ENCODE assay signal across 8 mouse cellular contexts in genomic region chr15:98867321-98867720, GRCm38 (mm10). TPM values are rescaled to one million over a fixed set of nuclear protein-coding genes. Genes with fewer than 3 reads are reported as not detected.
A peak's percentile ranks its signal among the peaks of the same experiment; 100 is the strongest.
DNase-seq lines count a peak whose midpoint lies in the region; ATAC-seq and TF ChIP-seq lines count a peak whose summit lies in the region.

No protein-coding gene starts in this region.

- intact Hi-C loops in heart, postnatal 25 days (cut with DNase I): loop anchor here (2.0 kb wide), 1 partner anchor 33 kb away; no protein-coding TSS in a partner anchor
- intact Hi-C loops in heart, adult 2 months (cut with DNase I): no loop called here

- no peak for TF ChIP-seq POLR2A in brain, embryonic 14.5 days (IDR thresholded peaks at IDR 0.05; ENCODE audit: borderline replicate concordance, extremely low read depth, insufficient read depth, insufficient read length, poor library complexity, severe bottlenecking)
- no peak for TF ChIP-seq POLR2A in heart, adult 2 months (IDR thresholded peaks at IDR 0.05; ENCODE audit: insufficient read depth, low read depth, low read length)
- TF ChIP-seq POLR2A in kidney, adult 2 months (IDR thresholded peaks at IDR 0.05; ENCODE audit: low read depth, low read length): no peak

- no peaks in the 10 kb centered on the region for H3K27me3 ChIP-seq in heart, adult 2 months (ENCODE audit: control insufficient read depth, insufficient read depth, low read length)
- no peaks in the 10 kb centered on the region for H3K27me3 ChIP-seq in kidney, adult 2 months (replicated peaks; ENCODE audit: control insufficient read depth, insufficient read depth, low read length)
- no peaks in the 10 kb centered on the region for H3K27me3 ChIP-seq in liver, embryonic 13.5 days

- no peak for TF ChIP-seq CTCF in brain, embryonic 14.5 days (IDR thresholded peaks at IDR 0.05; ENCODE audit: borderline replicate concordance, extremely low read depth, insufficient read depth, insufficient read length)
- no peak for TF ChIP-seq CTCF in heart, adult 2 months (IDR thresholded peaks at IDR 0.05)
- no peak for TF ChIP-seq CTCF in kidney, adult 2 months (conservative IDR thresholded peaks at IDR 0.05; ENCODE audit: insufficient read depth, insufficient read length, low read depth, low read length)

- H3K4me3 ChIP-seq in heart, adult 2 months: peak overlapping the region; percentile 11; the same call in 1 of the 2 replicates
- no peak overlapping the region for H3K4me3 ChIP-seq in kidney, adult 2 months (ENCODE audit: insufficient read depth, low read depth, low read length)
- H3K4me3 ChIP-seq in liver, embryonic 13.5 days (replicated peaks): peak overlapping the region; percentile 99

- no peaks in the 10 kb centered on the region; the same call in 1 of the 2 replicates for H3K36me3 ChIP-seq in heart, adult 2 months (ENCODE audit: control insufficient read depth, insufficient read depth, low read length)
- peaks cover 8% of the 10 kb centered on the region for H3K36me3 ChIP-seq in kidney, adult 2 months (ENCODE audit: control insufficient read depth, insufficient read depth, low read length)
- peaks cover 49% of the 10 kb centered on the region for H3K36me3 ChIP-seq in liver, embryonic 13.5 days

- peak overlapping the region; percentile 86 for H3K4me2 ChIP-seq in liver, embryonic 13.5 days

- peaks cover 14% of the 10 kb centered on the region for H3K4me1 ChIP-seq in heart, adult 2 months (ENCODE audit: control insufficient read depth, insufficient read depth, low read length)
- H3K4me1 ChIP-seq in kidney, adult 2 months (ENCODE audit: control insufficient read depth, insufficient read depth, low read length): peaks cover 23% of the 10 kb centered on the region
- peaks cover 47% of the 10 kb centered on the region for H3K4me1 ChIP-seq in liver, embryonic 13.5 days (replicated peaks)

- DNase-seq in heart, adult 11 months: peak; percentile 98
- DNase-seq in heart, postnatal 25 days (ENCODE audit: low spot score): no peak
- peak; percentile 77 for DNase-seq in brain, embryonic 14.5 days (ENCODE audit: low read depth)
- DNase-seq in heart, adult 2 months: peak; percentile 47 to 76
- DNase-seq in kidney, adult 2 months: peak; percentile 72
- DNase-seq in liver, embryonic 13.5 days: no peak
- peak; percentile 52 to 69 for DNase-seq in natural killer cell, adult 2 months (ENCODE audit: low spot score in 2 of 2)
- DNase-seq in thymus, postnatal 14 days: peak; percentile 75

- no peak overlapping the region for H3K9ac ChIP-seq in heart, adult 2 months (ENCODE audit: low read depth, low read length)
- peak overlapping the region; percentile 99; the same call in 1 of the 2 replicates for H3K9ac ChIP-seq in liver, embryonic 13.5 days

- ATAC-seq in liver, embryonic 13.5 days (ENCODE audit: low read depth): no peak

- TF ChIP-seq EP300 in heart, adult 2 months (IDR thresholded peaks at IDR 0.05; ENCODE audit: insufficient read depth, low read depth, low read length): 0 out of 2 replicates have a peak, but pooled peaks have one; percentile 39

- peaks cover 12% of the 10 kb centered on the region; the same call in 1 of the 2 replicates for H3K79me2 ChIP-seq in heart, adult 2 months (replicated peaks; ENCODE audit: control insufficient read depth, insufficient read depth, low read length)

- WGBS in heart, adult 2 months: 17% methylated on average over 6 of the region's 6 CpGs
- WGBS in kidney, adult 2 months: 19% methylated on average over 6 of the region's 6 CpGs
- WGBS in liver, embryonic 13.5 days (ENCODE audit: insufficient replicate concordance): 28% methylated on average over 6 of the region's 6 CpGs

- H3K9me3 ChIP-seq in liver, embryonic 13.5 days (replicated peaks): no peaks in the 10 kb centered on the region

- H3K27ac ChIP-seq in heart, adult 2 months: peak overlapping the region; percentile 42
- H3K27ac ChIP-seq in kidney, adult 2 months (ENCODE audit: insufficient read depth, low read depth, low read length): no peak overlapping the region
- H3K27ac ChIP-seq in liver, embryonic 13.5 days: peak overlapping the region; percentile 95

RNA-seq across cellular contexts. Expression of gene Kmt2d, which starts 3.7 kb away (rescaled TPM):
- 10 to 100 TPM; 52.1 to 57.7 TPM for total RNA-seq in heart, postnatal 25 days (2021)
- polyA plus RNA-seq in brain, embryonic 14.5 days (2012; rRNA removed): 18.4 and 37.5 TPM in 2 replicates
- 10 to 100 TPM; 51.3 to 56.5 TPM for total RNA-seq in heart, adult 2 months (2021)
- polyA plus RNA-seq in heart, adult 2 months (2012; rRNA removed): 17.1 and 17.7 TPM in 2 replicates
- 18.8 and 20.8 TPM in 2 replicates for polyA plus RNA-seq in kidney, adult 2 months (2012; rRNA removed)
- polyA plus RNA-seq in liver, embryonic 13.5 days (2015; fragmentation: Nextera tagmentation; extraction: Ambion mirVana): 4.0 and 4.2 TPM in 2 replicates

RNA-seq across cellular contexts. Expression of gene Rhebl1, which starts 27.0 kb away (rescaled TPM):
- 1 to 10 TPM; 2.0 to 2.8 TPM for total RNA-seq in heart, postnatal 25 days (2021)
- 24.6 and 40.8 TPM in 2 replicates for polyA plus RNA-seq in brain, embryonic 14.5 days (2012; rRNA removed)
- total RNA-seq in heart, adult 2 months (2021): 1 to 10 TPM; 1.6 to 2.3 TPM
- 3.7 and 4.4 TPM in 2 replicates for polyA plus RNA-seq in heart, adult 2 months (2012; rRNA removed)
- polyA plus RNA-seq in kidney, adult 2 months (2012; rRNA removed): 6.4 and 7.1 TPM in 2 replicates
- polyA plus RNA-seq in liver, embryonic 13.5 days (2015; fragmentation: Nextera tagmentation; extraction: Ambion mirVana): 4.0 and 4.2 TPM in 2 replicates

RNA-seq across cellular contexts. Expression of gene Dhh, which starts 31.0 kb away (rescaled TPM):
- 1 to 10 TPM; 1.8 TPM for total RNA-seq in heart, postnatal 25 days (2021)
- polyA plus RNA-seq in brain, embryonic 14.5 days (2012; rRNA removed): 0.37 and 0.88 TPM in 2 replicates
- 1 to 10 TPM in 1 of 2 experiments, under 1 TPM in 1; 0.73 to 1.5 TPM for total RNA-seq in heart, adult 2 months (2021)
- polyA plus RNA-seq in heart, adult 2 months (2012; rRNA removed): 0.94 and 1.8 TPM in 2 replicates
- polyA plus RNA-seq in kidney, adult 2 months (2012; rRNA removed): 1.2 and 1.5 TPM in 2 replicates
- 0.12 and 0.16 TPM in 2 replicates for polyA plus RNA-seq in liver, embryonic 13.5 days (2015; fragmentation: Nextera tagmentation; extraction: Ambion mirVana)

RNA-seq across cellular contexts. Expression of gene Prkag1, which starts 36.0 kb away (rescaled TPM):
- 100 to 1,000 TPM in 1 of 2 experiments, 10 to 100 TPM in 1; 90.5 to 103 TPM for total RNA-seq in heart, postnatal 25 days (2021)
- 71.8 and 85.7 TPM in 2 replicates for polyA plus RNA-seq in brain, embryonic 14.5 days (2012; rRNA removed)
- total RNA-seq in heart, adult 2 months (2021): 100 to 1,000 TPM; 104 to 114 TPM
- polyA plus RNA-seq in heart, adult 2 months (2012; rRNA removed): 95.7 and 200 TPM in 2 replicates
- 68.9 and 72.7 TPM in 2 replicates for polyA plus RNA-seq in kidney, adult 2 months (2012; rRNA removed)
- 116 and 117 TPM in 2 replicates for polyA plus RNA-seq in liver, embryonic 13.5 days (2015; fragmentation: Nextera tagmentation; extraction: Ambion mirVana)

RNA-seq across cellular contexts. Expression of gene Lmbr1l, which starts 50.7 kb away (rescaled TPM):
- total RNA-seq in heart, postnatal 25 days (2021): 10 to 100 TPM; 11.5 to 13.4 TPM
- 106 and 176 TPM in 2 replicates for polyA plus RNA-seq in brain, embryonic 14.5 days (2012; rRNA removed)
- total RNA-seq in heart, adult 2 months (2021): 10 to 100 TPM in 1 of 2 experiments, 1 to 10 TPM in 1; 7.1 to 11.1 TPM
- polyA plus RNA-seq in heart, adult 2 months (2012; rRNA removed): 23.2 and 25.0 TPM in 2 replicates
- polyA plus RNA-seq in kidney, adult 2 months (2012; rRNA removed): 36.1 and 50.2 TPM in 2 replicates
- 3.2 and 3.9 TPM in 2 replicates for polyA plus RNA-seq in liver, embryonic 13.5 days (2015; fragmentation: Nextera tagmentation; extraction: Ambion mirVana)

Comparison
In these comparisons a context has a peak if more than half of its experiments do, and no peak if none do; other contexts are left out.
1. DNase-seq: peak in heart, adult 11 months (single experiment), brain, embryonic 14.5 days (single experiment), heart, adult 2 months (2 of 2), kidney, adult 2 months (single experiment), natural killer cell, adult 2 months (2 of 2) and thymus, postnatal 14 days (single experiment); none in heart, postnatal 25 days (single experiment) and liver, embryonic 13.5 days (single experiment).